Comparison of ENCODE assay signal across 24 mouse cellular contexts in genomic region chr1:121381562-121381961, GRCm38 (mm10).
"Had no signal": no experiment of that assay in that cellular context is flagged by ENCODE, and none has a peak within 500 bp of the region (broad histone marks: within the 10 kb centered on the region; RNA-seq: fewer than 3 reads in every experiment).

No protein-coding gene starts in this region.

- H3K4me3 ChIP-seq: heart, embryonic 10.5 days; heart, embryonic 13.5 days; heart, embryonic 15.5 days; kidney, embryonic 15.5 days; limb, embryonic 13.5 days; limb, embryonic 15.5 days had no signal

- H3K27me3 ChIP-seq: heart, embryonic 13.5 days; heart, embryonic 15.5 days; kidney, embryonic 15.5 days; limb, embryonic 13.5 days; limb, embryonic 15.5 days had no signal

- H3K9ac ChIP-seq: forebrain, postnatal 0 days; heart, embryonic 13.5 days; heart, embryonic 15.5 days; hindbrain, embryonic 14.5 days; kidney, embryonic 15.5 days; limb, embryonic 13.5 days; limb, embryonic 15.5 days had no signal

- H3K36me3 ChIP-seq: heart, embryonic 10.5 days; heart, embryonic 13.5 days; heart, embryonic 15.5 days; kidney, embryonic 15.5 days; limb, embryonic 13.5 days; limb, embryonic 15.5 days had no signal

- ATAC-seq: forebrain, postnatal 0 days; hindbrain, postnatal 0 days; intestine, embryonic 16.5 days had no signal

- H3K4me2 ChIP-seq: heart, embryonic 13.5 days; heart, embryonic 15.5 days; hindbrain, embryonic 14.5 days; kidney, embryonic 15.5 days; limb, embryonic 13.5 days; limb, embryonic 15.5 days had no signal

- H3K9me3 ChIP-seq: heart, embryonic 10.5 days; heart, embryonic 13.5 days; heart, embryonic 15.5 days; kidney, embryonic 15.5 days; limb, embryonic 13.5 days; limb, embryonic 15.5 days had no signal

- DNase-seq: forebrain, postnatal 0 days; gastrocnemius, postnatal 14 days; gastrocnemius, postnatal 36 days; heart, adult 18-20 months; heart, postnatal 14 days; heart, postnatal 36 days; kidney, adult 11 months; kidney, adult 2 months; kidney, adult 9 months; kidney, postnatal 14 days; kidney, postnatal 36 days; layer of hippocampus, adult 9-11 months; layer of hippocampus, postnatal 36 days; left cerebral cortex, postnatal 4 days had no signal

- H3K4me1 ChIP-seq: heart, embryonic 10.5 days; heart, embryonic 13.5 days; heart, embryonic 15.5 days; kidney, embryonic 15.5 days; limb, embryonic 13.5 days; limb, embryonic 15.5 days had no signal

- H3K27ac ChIP-seq: heart, embryonic 10.5 days; heart, embryonic 13.5 days; heart, embryonic 15.5 days; hindbrain, embryonic 14.5 days; hindbrain, postnatal 0 days; kidney, embryonic 15.5 days; kidney, postnatal 0 days; limb, embryonic 13.5 days; limb, embryonic 15.5 days had no signal
